Mouse (Mus musculus): ENCODE measurements around the gene Vcl.

- no peak for TF ChIP-seq POLR2A (IDR thresholded peaks at IDR 0.05; ENCODE audit: insufficient read length, low read depth)
- no peak for TF ChIP-seq MYOG (IDR thresholded peaks at IDR 0.05; ENCODE audit: control insufficient read depth in 1 of 3, insufficient read depth in 1 of 3, insufficient read length in 2 of 3, low read depth in 2 of 3)
- TF ChIP-seq E2F4 (IDR thresholded peaks at IDR 0.05; ENCODE audit: insufficient read depth) = no peak
- TF ChIP-seq USF1 (IDR thresholded peaks at IDR 0.05; ENCODE audit: low read depth) = no peak
- no peak for TF ChIP-seq MAX (IDR thresholded peaks at IDR 0.05; ENCODE audit: low read depth)
- TF ChIP-seq TCF12 (IDR thresholded peaks at IDR 0.05; ENCODE audit: insufficient read depth, poor library complexity, severe bottlenecking) = no peak
- no peak for TF ChIP-seq TCF3 (IDR thresholded peaks at IDR 0.05; ENCODE audit: insufficient read length, low read depth)
- no peak for TF ChIP-seq REST (IDR thresholded peaks at IDR 0.05; ENCODE audit: insufficient read depth, insufficient read length)
- no peak for TF ChIP-seq MYOD1 (IDR thresholded peaks at IDR 0.05; ENCODE audit: control insufficient read depth in 1 of 3, insufficient read length in 2 of 3, low read depth in 2 of 3)
- no peak for TF ChIP-seq POLR2AphosphoS2 (IDR thresholded peaks at IDR 0.05; ENCODE audit: insufficient read length, low read depth)
Observed at GRCm38 (mm10) chr14:21048879-21049278, 119.7 kb downstream of the Vcl start.
